Mouse (Mus musculus): ENCODE measurements around the gene Mip. TPM values are rescaled to one million over a fixed set of nuclear protein-coding genes. Genes with fewer than 3 reads are reported as not detected.
"Not testable (repeated sequence)": the region's sequence is repeated elsewhere in the genome, so short reads cannot be mapped to it uniquely, and the experiment has no call there.

Mip gene
- polyA plus RNA-seq, 2 experiments from 2014 or later = not detected

- no peak for ATAC-seq
Observed at GRCm38 (mm10) chr10:128250565-128250964, 24.9 kb downstream of the Mip start.

GRCm38 (mm10) chr10:128253677-128254255 lies 28.1 kb downstream of the Mip start, which contains the start of gene Apon:
TSS of gene Apon (plus strand) at chr10:128254096.
- ATAC-seq = no peak

GRCm38 (mm10) chr10:128255925-128256324 lies 30.3 kb downstream of the Mip start:
- ATAC-seq = no peak

- no peak for ATAC-seq
Observed at GRCm38 (mm10) chr10:128256328-128256727, 30.7 kb downstream of the Mip start.

GRCm38 (mm10) chr10:128258953-128259352 lies 33.3 kb downstream of the Mip start:
- no peak for ATAC-seq

GRCm38 (mm10) chr10:128259946-128260345 lies 34.3 kb downstream of the Mip start:
- ATAC-seq = no peak

GRCm38 (mm10) chr10:128260376-128260775 lies 34.7 kb downstream of the Mip start:
- not testable (repeated sequence) for ATAC-seq

- no peak for ATAC-seq
Observed at GRCm38 (mm10) chr10:128262300-128262699, 36.7 kb downstream of the Mip start.

- no peak for ATAC-seq
Observed at GRCm38 (mm10) chr10:128263393-128264310, 38.0 kb downstream of the Mip start.

- no peak for ATAC-seq
Observed at GRCm38 (mm10) chr10:128268371-128268770, 42.7 kb downstream of the Mip start, which contains the start of gene Apof. TSS of gene Apof (plus strand) at chr10:128268671.

GRCm38 (mm10) chr10:128269206-128269910 lies 43.7 kb downstream of the Mip start:
- no peak for ATAC-seq

- peak; percentile 100 for ATAC-seq
Observed at GRCm38 (mm10) chr10:128270287-128270841, 44.7 kb downstream of the Mip start, which contains the start of gene Stat2. TSS of gene Stat2 (plus strand) at chr10:128270559.

- no peak for ATAC-seq
Observed at GRCm38 (mm10) chr10:128270866-128271265, 45.2 kb downstream of the Mip start.

- no peak for ATAC-seq
Observed at GRCm38 (mm10) chr10:128271883-128272282, 46.2 kb downstream of the Mip start.

- not testable (repeated sequence) for ATAC-seq
Observed at GRCm38 (mm10) chr10:128272819-128273439, 47.3 kb downstream of the Mip start.

GRCm38 (mm10) chr10:128275374-128275773 lies 49.7 kb downstream of the Mip start:
- not testable (repeated sequence) for ATAC-seq

- no peak for ATAC-seq
Observed at GRCm38 (mm10) chr10:128278158-128278557, 52.5 kb downstream of the Mip start.

- no peak for ATAC-seq
Observed at GRCm38 (mm10) chr10:128280943-128281342, 55.3 kb downstream of the Mip start.

All from CD4-positive, CD25-positive, alpha-beta regulatory T cell, adult 4 months (primary cell).